Mouse (Mus musculus) erythroblast, embryonic 14.5 days (primary cell): ENCODE measurements at regions not wholly inside any gene's neighbourhood (a gene's known extent, or its start where the extent isn't known, plus 50 kb on each side); places are given as distances from the start of the nearest gene placed in this dataset.

ENCODE experiments used
- H3K27me3 ChIP-seq: 2 replicates; pipeline ENCODE4 v1.6.1; 2012; ENCODE audit warnings: inconsistent platforms; ENCODE audit not compliant: control insufficient read depth
- H3K36me3 ChIP-seq: 2 replicates; pipeline ENCODE4 v1.6.1; 2012; ENCODE audit warnings: mild to moderate bottlenecking, inconsistent platforms; ENCODE audit not compliant: control insufficient read depth
- H3K4me1 ChIP-seq: 2 replicates; pipeline ENCODE4 v1.6.1; 2012; ENCODE audit warnings: inconsistent platforms; ENCODE audit not compliant: control insufficient read depth
- H3K4me3 ChIP-seq: replicated peaks from 2 replicates; pipeline ENCODE3; 2012; ENCODE audit warnings: moderate library complexity, mild to moderate bottlenecking, inconsistent platforms
- H3K9me3 ChIP-seq: 2 replicates; pipeline ENCODE4 v1.6.1; 2012; ENCODE audit warnings: low read length, inconsistent platforms, mixed read lengths; ENCODE audit not compliant: control insufficient read depth
- GATA1 ChIP-seq: IDR thresholded peaks from 2 replicates; pipeline ENCODE4 v1.6.1; 2012; ENCODE audit warnings: low read length, inconsistent platforms, mixed read lengths
- TAL1 ChIP-seq: IDR thresholded peaks from 3 replicates; pipeline ENCODE4 v1.6.1; 2012; ENCODE audit warnings: low read length, inconsistent platforms, mixed read lengths

GRCm38 (mm10) chr9:90490561-90491152, 220.1 kb upstream of the Tbc1d2b start:
- H3K36me3 ChIP-seq: no peaks in the 10 kb centered on the region
- H3K4me3 ChIP-seq: no peak overlapping the region
- H3K9me3 ChIP-seq: no peaks in the 10 kb centered on the region
- H3K27me3 ChIP-seq: no peaks in the 10 kb centered on the region
- H3K4me1 ChIP-seq: no peaks in the 10 kb centered on the region
- no peak for TF ChIP-seq GATA1
- TF ChIP-seq TAL1: no peak

GRCm38 (mm10) chr9:90450579-90450978, 180.0 kb upstream of the Tbc1d2b start:
- no peak overlapping the region for H3K4me3 ChIP-seq
- 0 out of 2 replicates have a peak, but pooled peaks cover 5% of the 10 kb centered on the region for H3K9me3 ChIP-seq
- no peaks in the 10 kb centered on the region for H3K27me3 ChIP-seq
- TF ChIP-seq GATA1 (no peak), TAL1 (no peak)
- H3K36me3 ChIP-seq: no peaks in the 10 kb centered on the region
- no peaks in the 10 kb centered on the region; the same call in 1 of the 2 replicates for H3K4me1 ChIP-seq

GRCm38 (mm10) chr9:90446957-90447356, 176.4 kb upstream of the Tbc1d2b start:
- 0 out of 2 replicates have a peak, but pooled peaks cover 3% of the 10 kb centered on the region for H3K9me3 ChIP-seq
- TF ChIP-seq GATA1 (no peak), TAL1 (no peak)
- H3K36me3 ChIP-seq: no peaks in the 10 kb centered on the region
- H3K4me1 ChIP-seq: no peaks in the 10 kb centered on the region; the same call in 1 of the 2 replicates
- H3K4me3 ChIP-seq: no peak overlapping the region
- no peaks in the 10 kb centered on the region for H3K27me3 ChIP-seq

- Histone ChIP-seq H3K4me1 (peaks cover 2% of the 10 kb centered on the region), H3K4me3 (no peak overlapping the region), H3K9me3 (no peaks in the 10 kb centered on the region), H3K36me3 (no peaks in the 10 kb centered on the region), H3K27me3 (no peaks in the 10 kb centered on the region)
- TF ChIP-seq TAL1 (no peak), GATA1 (no peak)
Observed at GRCm38 (mm10) chr9:90434902-90435301, 164.3 kb upstream of the Tbc1d2b start.

GRCm38 (mm10) chr9:90430898-90431297, 160.3 kb upstream of the Tbc1d2b start:
- H3K4me1 ChIP-seq: peaks cover 2% of the 10 kb centered on the region
- H3K4me3 ChIP-seq: no peak overlapping the region
- no peaks in the 10 kb centered on the region for H3K9me3 ChIP-seq
- no peaks in the 10 kb centered on the region for H3K36me3 ChIP-seq
- H3K27me3 ChIP-seq: no peaks in the 10 kb centered on the region
- TF ChIP-seq GATA1: no peak
- TF ChIP-seq TAL1: no peak

GRCm38 (mm10) chr9:90421662-90422061, 151.1 kb upstream of the Tbc1d2b start:
- TF ChIP-seq TAL1 (no peak), GATA1 (no peak)
- Histone ChIP-seq H3K4me1 (no peaks in the 10 kb centered on the region), H3K9me3 (no peaks in the 10 kb centered on the region), H3K36me3 (no peaks in the 10 kb centered on the region), H3K4me3 (no peak overlapping the region), H3K27me3 (no peaks in the 10 kb centered on the region)

GRCm38 (mm10) chr9:90419762-90420541, 149.3 kb upstream of the Tbc1d2b start:
- TF ChIP-seq GATA1 (no peak), TAL1 (no peak)
- Histone ChIP-seq H3K4me3 (no peak overlapping the region), H3K27me3 (no peaks in the 10 kb centered on the region), H3K36me3 (no peaks in the 10 kb centered on the region), H3K9me3 (no peaks in the 10 kb centered on the region), H3K4me1 (no peaks in the 10 kb centered on the region)

- Histone ChIP-seq H3K27me3 (no peaks in the 10 kb centered on the region), H3K9me3 (no peaks in the 10 kb centered on the region), H3K4me3 (no peak overlapping the region), H3K36me3 (no peaks in the 10 kb centered on the region), H3K4me1 (no peaks in the 10 kb centered on the region)
- TF ChIP-seq TAL1: no peak
- no peak for TF ChIP-seq GATA1
Observed at GRCm38 (mm10) chr9:90408789-90409188, 138.2 kb upstream of the Tbc1d2b start.

GRCm38 (mm10) chr9:90407573-90407972, 137.0 kb upstream of the Tbc1d2b start:
- H3K9me3 ChIP-seq: no peaks in the 10 kb centered on the region
- H3K4me1 ChIP-seq: no peaks in the 10 kb centered on the region
- no peak overlapping the region for H3K4me3 ChIP-seq
- TF ChIP-seq GATA1: no peak
- H3K27me3 ChIP-seq: no peaks in the 10 kb centered on the region
- H3K36me3 ChIP-seq: no peaks in the 10 kb centered on the region
